Mouse (Mus musculus): Measurements from ENCODE around the gene Fpr1. TPM values are rescaled to one million over a fixed set of nuclear protein-coding genes. Genes with fewer than 3 reads are reported as not detected.

The Fpr1 gene
- polyA plus RNA-seq, 1 experiment from 2014 or later: not detected

DNA sequence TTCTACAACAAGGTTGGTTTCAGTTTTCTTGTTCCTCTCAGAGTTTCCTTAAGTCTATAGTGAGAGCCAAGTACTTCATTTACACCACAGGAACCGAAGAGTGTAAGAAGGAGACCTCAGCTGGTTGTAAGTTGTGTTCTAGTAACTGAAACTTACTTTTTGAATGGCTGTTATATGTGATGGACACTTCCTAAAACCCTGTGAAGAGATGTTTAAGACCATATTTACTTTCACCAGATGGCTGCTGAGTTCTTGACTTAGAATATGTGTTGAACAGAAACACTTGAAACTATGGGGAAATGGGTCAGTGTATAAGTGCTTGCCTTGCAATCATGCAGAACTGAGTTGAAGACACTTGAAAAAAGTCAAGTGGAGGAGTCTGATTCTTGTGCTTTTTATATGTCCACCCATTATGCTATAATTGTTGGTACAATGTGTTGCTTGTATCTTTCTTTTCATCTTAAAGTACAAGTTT lies 4.1 kb upstream of the Fpr1 start, which contains the start of the genes Fpr2 and Fpr3:
Gene Fpr2, plus strand, starts transcription at position 51 of the 475 bp plus-strand sequence.
Gene Fpr3, plus strand, starts transcription at position 79 of the 475 bp plus-strand sequence.
- Histone ChIP-seq H3K27me3 (ENCODE audit: control insufficient read depth, insufficient read depth, low read length) (no peaks in the 10 kb centered on the region), H3K4me3 (ENCODE audit: low read depth, low read length) (no peak within 1 kb of the TSS), H3K9me3 (ENCODE audit: control insufficient read depth, low read length) (no peaks in the 10 kb centered on the region), H3K36me3 (ENCODE audit: control insufficient read depth, insufficient read depth, low read length) (no peaks in the 10 kb centered on the region), H3K4me2 (no peak within 1 kb of the TSS), H3K4me1 (ENCODE audit: control insufficient read depth, insufficient read depth, low read length) (no peaks in the 10 kb centered on the region), H3K27ac (ENCODE audit: low read depth, low read length) (no peak within 1 kb of the TSS), H3K9ac (ENCODE audit: low read length) (no peak within 1 kb of the TSS)
- ATAC-seq (ENCODE audit: low FRiP score) (no peak), DNase-seq (ENCODE audit: low spot score, missing footprints) (no peak)
- WGBS: 49% methylated on average over 1 of the region's 1 CpGs

DNA sequence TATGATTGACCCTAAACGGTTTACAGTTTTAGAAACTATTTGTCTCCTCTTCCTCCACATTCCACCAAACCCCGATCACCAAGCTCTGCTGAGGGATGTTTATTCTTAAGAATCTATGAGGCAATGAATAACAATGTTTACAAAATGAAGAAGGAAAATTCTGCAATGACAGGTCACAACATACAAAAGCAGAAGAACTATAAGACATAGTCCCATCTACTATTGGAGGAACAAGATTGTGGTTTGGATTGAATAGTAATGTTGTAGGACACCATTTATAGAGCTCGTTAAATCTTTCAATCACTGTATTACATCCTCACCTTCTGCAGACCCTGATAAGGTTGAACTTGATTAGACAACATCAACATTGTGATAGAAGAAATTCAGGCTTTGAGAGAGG lies 1.1 kb downstream of the Fpr1 start:
- Histone ChIP-seq H3K4me3 (ENCODE audit: low read depth, low read length) (no peak overlapping the region), H3K27me3 (ENCODE audit: control insufficient read depth, insufficient read depth, low read length) (no peaks in the 10 kb centered on the region), H3K9ac (ENCODE audit: low read length) (no peak overlapping the region), H3K27ac (ENCODE audit: low read depth, low read length) (no peak overlapping the region), H3K4me1 (ENCODE audit: control insufficient read depth, insufficient read depth, low read length) (no peaks in the 10 kb centered on the region), H3K9me3 (ENCODE audit: control insufficient read depth, low read length) (no peaks in the 10 kb centered on the region), H3K4me2 (no peak overlapping the region), H3K36me3 (ENCODE audit: control insufficient read depth, insufficient read depth, low read length) (no peaks in the 10 kb centered on the region)
- 85% methylated on average over 3 of the region's 3 CpGs for WGBS
- DNase-seq (ENCODE audit: low spot score, missing footprints) (no peak), ATAC-seq (ENCODE audit: low FRiP score) (no peak)

GRCm38 (mm10) chr17:17879347-17879746 lies 4.4 kb downstream of the Fpr1 start:
- H3K9ac ChIP-seq (ENCODE audit: low read length): no peak overlapping the region
- H3K27me3 ChIP-seq (ENCODE audit: control insufficient read depth, insufficient read depth, low read length): no peaks in the 10 kb centered on the region
- H3K4me3 ChIP-seq (ENCODE audit: low read depth, low read length): no peak overlapping the region
- 86% methylated on average over 1 of the region's 1 CpGs for WGBS
- no peaks in the 10 kb centered on the region for H3K9me3 ChIP-seq (ENCODE audit: control insufficient read depth, low read length)
- DNase-seq (ENCODE audit: low spot score, missing footprints): no peak
- no peak for ATAC-seq (ENCODE audit: low FRiP score)
- no peak overlapping the region for H3K4me2 ChIP-seq
- H3K27ac ChIP-seq (ENCODE audit: low read depth, low read length): no peak overlapping the region
- H3K36me3 ChIP-seq (ENCODE audit: control insufficient read depth, insufficient read depth, low read length): no peaks in the 10 kb centered on the region
- no peaks in the 10 kb centered on the region for H3K4me1 ChIP-seq (ENCODE audit: control insufficient read depth, insufficient read depth, low read length)

DNA sequence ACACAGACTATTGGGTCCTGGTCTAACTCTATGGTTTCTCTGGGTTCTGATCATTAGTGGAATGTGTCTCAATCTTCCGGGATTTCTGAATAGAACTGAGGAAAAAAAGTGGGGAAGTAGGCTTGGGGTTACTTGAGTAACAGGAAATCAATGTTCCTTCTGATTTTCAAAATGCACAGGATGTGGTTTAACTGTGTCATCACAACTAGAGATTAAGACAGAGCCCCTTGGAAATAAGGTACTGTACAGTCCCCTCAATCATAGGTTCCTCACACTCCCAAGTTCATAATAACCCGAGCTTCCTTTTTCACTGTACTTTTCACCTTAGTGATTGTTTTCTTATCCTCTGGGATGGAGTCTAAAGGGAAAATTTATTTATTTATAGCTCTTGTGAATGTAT lies 12.0 kb downstream of the Fpr1 start:
- DNase-seq (ENCODE audit: low spot score, missing footprints) (no peak), ATAC-seq (ENCODE audit: low FRiP score) (no peak)
- Histone ChIP-seq H3K27ac (ENCODE audit: low read depth, low read length) (no peak overlapping the region), H3K9me3 (ENCODE audit: control insufficient read depth, low read length) (peaks cover 3% of the 10 kb centered on the region; the same call in 1 of the 2 replicates), H3K27me3 (ENCODE audit: control insufficient read depth, insufficient read depth, low read length) (no peaks in the 10 kb centered on the region), H3K4me2 (no peak overlapping the region), H3K9ac (ENCODE audit: low read length) (no peak overlapping the region), H3K4me1 (ENCODE audit: control insufficient read depth, insufficient read depth, low read length) (no peaks in the 10 kb centered on the region), H3K4me3 (ENCODE audit: low read depth, low read length) (no peak overlapping the region), H3K36me3 (ENCODE audit: control insufficient read depth, insufficient read depth, low read length) (no peaks in the 10 kb centered on the region)
- WGBS: 95% methylated on average over 2 of the region's 2 CpGs

- Histone ChIP-seq H3K27me3 (ENCODE audit: control insufficient read depth, insufficient read depth, low read length) (no peaks in the 10 kb centered on the region), H3K9ac (ENCODE audit: low read length) (no peak overlapping the region), H3K36me3 (ENCODE audit: control insufficient read depth, insufficient read depth, low read length) (no peaks in the 10 kb centered on the region), H3K9me3 (ENCODE audit: control insufficient read depth, low read length) (peaks cover 3% of the 10 kb centered on the region; the same call in 1 of the 2 replicates), H3K4me3 (ENCODE audit: low read depth, low read length) (no peak overlapping the region), H3K4me1 (ENCODE audit: control insufficient read depth, insufficient read depth, low read length) (no peaks in the 10 kb centered on the region), H3K27ac (ENCODE audit: low read depth, low read length) (no peak overlapping the region), H3K4me2 (no peak overlapping the region)
- ATAC-seq (ENCODE audit: low FRiP score) (no peak), DNase-seq (ENCODE audit: low spot score, missing footprints) (no peak)
- 84% methylated on average over 2 of the region's 2 CpGs for WGBS
Observed at GRCm38 (mm10) chr17:17870892-17871550, 12.7 kb downstream of the Fpr1 start.

- H3K27me3 ChIP-seq (ENCODE audit: control insufficient read depth, insufficient read depth, low read length): no peaks in the 10 kb centered on the region
- no peak for DNase-seq (ENCODE audit: low spot score, missing footprints)
- H3K9me3 ChIP-seq (ENCODE audit: control insufficient read depth, low read length): no peaks in the 10 kb centered on the region
- no peak overlapping the region for H3K27ac ChIP-seq (ENCODE audit: low read depth, low read length)
- no peak overlapping the region for H3K4me2 ChIP-seq
- no peaks in the 10 kb centered on the region for H3K36me3 ChIP-seq (ENCODE audit: control insufficient read depth, insufficient read depth, low read length)
- no peak overlapping the region for H3K4me3 ChIP-seq (ENCODE audit: low read depth, low read length)
- WGBS: 90% methylated on average over 11 of the region's 11 CpGs
- no peak overlapping the region for H3K9ac ChIP-seq (ENCODE audit: low read length)
- H3K4me1 ChIP-seq (ENCODE audit: control insufficient read depth, insufficient read depth, low read length): no peaks in the 10 kb centered on the region
- no peak for ATAC-seq (ENCODE audit: low FRiP score)
Observed at GRCm38 (mm10) chr17:17866801-17867469, 16.8 kb downstream of the Fpr1 start.

- Histone ChIP-seq H3K9ac (ENCODE audit: low read length) (no peak overlapping the region), H3K27me3 (ENCODE audit: control insufficient read depth, insufficient read depth, low read length) (no peaks in the 10 kb centered on the region), H3K36me3 (ENCODE audit: control insufficient read depth, insufficient read depth, low read length) (no peaks in the 10 kb centered on the region), H3K4me3 (ENCODE audit: low read depth, low read length) (no peak overlapping the region), H3K4me1 (ENCODE audit: control insufficient read depth, insufficient read depth, low read length) (no peaks in the 10 kb centered on the region), H3K4me2 (no peak overlapping the region), H3K27ac (ENCODE audit: low read depth, low read length) (no peak overlapping the region), H3K9me3 (ENCODE audit: control insufficient read depth, low read length) (no peaks in the 10 kb centered on the region)
- WGBS: 68% methylated on average over 2 of the region's 2 CpGs
- DNase-seq (ENCODE audit: low spot score, missing footprints): no peak
- ATAC-seq (ENCODE audit: low FRiP score): no peak
Observed at GRCm38 (mm10) chr17:17865168-17865567, 18.6 kb downstream of the Fpr1 start.

- H3K4me1 ChIP-seq (ENCODE audit: control insufficient read depth, insufficient read depth, low read length): no peaks in the 10 kb centered on the region
- no peak for DNase-seq (ENCODE audit: low spot score, missing footprints)
- H3K9me3 ChIP-seq (ENCODE audit: control insufficient read depth, low read length): no peaks in the 10 kb centered on the region
- WGBS: 78% methylated on average over 1 of the region's 1 CpGs
- no peak overlapping the region for H3K9ac ChIP-seq (ENCODE audit: low read length)
- H3K27me3 ChIP-seq (ENCODE audit: control insufficient read depth, insufficient read depth, low read length): no peaks in the 10 kb centered on the region
- H3K27ac ChIP-seq (ENCODE audit: low read depth, low read length): no peak overlapping the region
- ATAC-seq (ENCODE audit: low FRiP score): no peak
- no peak overlapping the region for H3K4me3 ChIP-seq (ENCODE audit: low read depth, low read length)
- no peak overlapping the region for H3K4me2 ChIP-seq
- no peaks in the 10 kb centered on the region for H3K36me3 ChIP-seq (ENCODE audit: control insufficient read depth, insufficient read depth, low read length)
Observed at GRCm38 (mm10) chr17:17862360-17862759, 21.4 kb downstream of the Fpr1 start.

- no peak for DNase-seq (ENCODE audit: low spot score, missing footprints)
- Histone ChIP-seq H3K4me3 (ENCODE audit: low read depth, low read length) (no peak overlapping the region), H3K9ac (ENCODE audit: low read length) (no peak overlapping the region), H3K4me2 (no peak overlapping the region), H3K9me3 (ENCODE audit: control insufficient read depth, low read length) (no peaks in the 10 kb centered on the region), H3K4me1 (ENCODE audit: control insufficient read depth, insufficient read depth, low read length) (no peaks in the 10 kb centered on the region), H3K27ac (ENCODE audit: low read depth, low read length) (no peak overlapping the region), H3K36me3 (ENCODE audit: control insufficient read depth, insufficient read depth, low read length) (no peaks in the 10 kb centered on the region), H3K27me3 (ENCODE audit: control insufficient read depth, insufficient read depth, low read length) (no peaks in the 10 kb centered on the region)
- no peak for ATAC-seq (ENCODE audit: low FRiP score)
- WGBS: 90% methylated on average over 3 of the region's 3 CpGs
Observed at GRCm38 (mm10) chr17:17860110-17860509, 23.6 kb downstream of the Fpr1 start.
